Mouse (Mus musculus) heart, postnatal 4 days (tissue): Measurements from ENCODE around the gene Gm8024. TPM values are rescaled to one million over a fixed set of nuclear protein-coding genes. Genes with fewer than 3 reads are reported as not detected.
A peak's percentile ranks its signal among the peaks of the same experiment; 100 is the strongest.
"Not testable (repeated sequence)": the region's sequence is repeated elsewhere in the genome, so short reads cannot be mapped to it uniquely, and the experiment has no call there.

Experiments used
- DNase-seq: peaks from one replicate; pipeline ENCODE4 v3.0.0; 2021
- total RNA-seq, 2 experiments: library from RNA; stranded (reverse); gene quantifications; 2 replicates each; pipeline ENCODE4 v1.2.3; 2021

The Gm8024 gene
- total RNA-seq, result not detected

- DNase-seq, result not testable (repeated sequence)
These were observed at the start of gene Gm8024 for GRCm38 (mm10) chr14:42524182-42524581. Gene Gm8024, minus strand, starts transcription at chr14:42524282.

GRCm38 (mm10) chr14:42543170-42543701, 19.2 kb upstream of the Gm8024 start:
- peak; percentile 12 for DNase-seq

GRCm38 (mm10) chr14:42542316-42543169, 18.5 kb upstream of the Gm8024 start:
- DNase-seq, result not testable (repeated sequence)

DNA sequence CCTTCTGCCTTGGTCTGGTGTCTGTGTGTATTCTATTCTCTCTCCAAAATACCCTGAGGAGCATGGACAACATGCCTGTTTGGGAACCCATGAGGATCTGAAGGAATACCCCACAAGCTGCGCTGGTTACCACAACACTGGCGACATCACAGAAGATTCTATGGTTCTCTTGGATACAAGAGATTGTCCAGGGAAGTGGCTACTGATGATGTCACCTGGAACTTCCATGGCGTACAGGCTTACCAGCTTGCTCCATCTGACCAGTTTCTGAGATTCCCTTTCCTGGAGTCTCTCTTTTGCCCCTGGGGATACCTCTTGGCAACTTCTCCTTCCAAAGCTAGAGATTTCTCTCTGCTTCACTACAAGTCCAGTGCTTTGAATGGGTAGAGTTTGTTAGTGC, 21.8 kb downstream of the Gm8024 start, which contains the start of gene Gm8020:
Gene Gm8020, minus strand, starts transcription at position 101 of the 400 bp plus-strand sequence.
- not testable (repeated sequence) for DNase-seq

Other genes starting within 250 kb of the Gm8024 start
- not detected for gene Gm9611, start 226.9 kb downstream of the Gm8024 start, total RNA-seq
- gene Gm7995, start 214.1 kb downstream of the Gm8024 start, total RNA-seq, result not detected
- not detected for gene Gm8005, start 84.6 kb downstream of the Gm8024 start, total RNA-seq
- not detected for gene Gm8011, start 60.4 kb downstream of the Gm8024 start, total RNA-seq
- gene Gm8020, start 21.9 kb downstream of the Gm8024 start, total RNA-seq, result not detected
- gene Gm17124, start 75.6 kb upstream of the Gm8024 start, total RNA-seq, result not detected
- gene Gm3633, start 117.6 kb upstream of the Gm8024 start, total RNA-seq, result not detected
- gene Gm10378, start 131.7 kb upstream of the Gm8024 start, total RNA-seq, result not detected
- not detected for gene Gm3015, start 244.5 kb upstream of the Gm8024 start, total RNA-seq